Mouse (Mus musculus) frontal cortex, adult (tissue): Measurements from ENCODE around the gene Ppp1r32.

Experiments used
- ATAC-seq: cut with Nextera tagmentation; 2 replicates; pipeline ENCODE4 v1.9.2; 2017; ENCODE audit warnings: mild to moderate bottlenecking, moderate library complexity, mixed read lengths; ENCODE audit not compliant: low TSS enrichment

The Ppp1r32 gene

GRCm38 (mm10) chr19:10482703-10483102 lies at the start of gene Ppp1r32:
Gene Ppp1r32, minus strand, starts transcription at chr19:10482928.
- no peak for ATAC-seq

GRCm38 (mm10) chr19:10530082-10530481 lies 47.4 kb upstream of the Ppp1r32 start:
- ATAC-seq, result no peak

- peak; percentile 38; the same call in 1 of the 2 replicates for ATAC-seq
These were observed 43.2 kb upstream of the Ppp1r32 start, which contains the start of gene Sdhaf2 for GRCm38 (mm10) chr19:10525910-10526309. Gene Sdhaf2, minus strand, starts transcription at chr19:10526142.

GRCm38 (mm10) chr19:10525106-10525901 lies 42.6 kb upstream of the Ppp1r32 start, which contains the start of gene Cpsf7:
Gene Cpsf7, plus strand, starts transcription at chr19:10525266.
- ATAC-seq, result peak; percentile 94

GRCm38 (mm10) chr19:10524784-10525105 lies 42.0 kb upstream of the Ppp1r32 start:
- ATAC-seq, result peak; percentile 45; the same call in 1 of the 2 replicates

GRCm38 (mm10) chr19:10523483-10524080 lies 40.9 kb upstream of the Ppp1r32 start:
- ATAC-seq, result no peak

- ATAC-seq, result no peak
These were observed 39.2 kb upstream of the Ppp1r32 start for GRCm38 (mm10) chr19:10521926-10522325.

- no peak for ATAC-seq
These were observed 37.6 kb upstream of the Ppp1r32 start for GRCm38 (mm10) chr19:10520355-10520754.

GRCm38 (mm10) chr19:10510759-10511330 lies 28.1 kb upstream of the Ppp1r32 start:
- ATAC-seq, result no peak

- peak; percentile 44; the same call in 1 of the 2 replicates for ATAC-seq
These were observed 19.8 kb upstream of the Ppp1r32 start for GRCm38 (mm10) chr19:10502571-10502970.

- ATAC-seq, result peak; percentile 42
These were observed 17.9 kb upstream of the Ppp1r32 start for GRCm38 (mm10) chr19:10500581-10500980.

GRCm38 (mm10) chr19:10497512-10498160 lies 14.9 kb upstream of the Ppp1r32 start:
- ATAC-seq, result peak; percentile 64

- no peak for ATAC-seq
These were observed 14.2 kb upstream of the Ppp1r32 start for GRCm38 (mm10) chr19:10496976-10497375.

GRCm38 (mm10) chr19:10495670-10496069 lies 12.9 kb upstream of the Ppp1r32 start:
- no peak for ATAC-seq

GRCm38 (mm10) chr19:10486264-10486738 lies 3.6 kb upstream of the Ppp1r32 start:
- ATAC-seq, result peak; percentile 96

GRCm38 (mm10) chr19:10479541-10479940 lies 3.2 kb downstream of the Ppp1r32 start:
- ATAC-seq, result no peak

GRCm38 (mm10) chr19:10473779-10474178 lies 8.9 kb downstream of the Ppp1r32 start:
- no peak for ATAC-seq

GRCm38 (mm10) chr19:10472958-10473357 lies 9.8 kb downstream of the Ppp1r32 start:
- peak; percentile 81 for ATAC-seq

GRCm38 (mm10) chr19:10469171-10469658 lies 13.5 kb downstream of the Ppp1r32 start:
- ATAC-seq, result peak; percentile 51

- no peak for ATAC-seq
These were observed 18.3 kb downstream of the Ppp1r32 start for GRCm38 (mm10) chr19:10464427-10464826.

GRCm38 (mm10) chr19:10461584-10461983 lies 21.1 kb downstream of the Ppp1r32 start:
- ATAC-seq, result no peak

- peak; percentile 35 for ATAC-seq
These were observed 22.8 kb downstream of the Ppp1r32 start for GRCm38 (mm10) chr19:10459907-10460306.
